Mouse (Mus musculus): Measurements from ENCODE around the gene Foxi1. TPM values are rescaled to one million over a fixed set of nuclear protein-coding genes. Genes with fewer than 3 reads are reported as not detected.

Foxi1 gene
- total RNA-seq, 2 experiments from 2014 or later, result 0.14 TPM

- intact Hi-C loops (cut with DNase I), result no loop called here
- Histone ChIP-seq H3K4me3 (no peak overlapping the region), H3K27ac (no peak overlapping the region)
- DNase-seq (ENCODE audit: extremely low spot score in 1 of 2, low spot score in 2 of 2), result no peak
- no peak for TF ChIP-seq CTCF (IDR thresholded peaks at IDR 0.05)
Measured at GRCm38 (mm10) chr11:34194158-34194941, 13.5 kb downstream of the Foxi1 start.

- intact Hi-C loops (cut with DNase I), result no loop called here
- TF ChIP-seq CTCF (IDR thresholded peaks at IDR 0.05), result no peak
- no peak overlapping the region for H3K27ac ChIP-seq
- DNase-seq (ENCODE audit: extremely low spot score in 1 of 2, low spot score in 2 of 2), result no peak
- no peak overlapping the region for H3K4me3 ChIP-seq
Measured at GRCm38 (mm10) chr11:34193658-34194057, 14.2 kb downstream of the Foxi1 start.

- intact Hi-C loops (cut with DNase I), result no loop called here
- DNase-seq (ENCODE audit: extremely low spot score in 1 of 2, low spot score in 2 of 2), result no peak
- no peak overlapping the region for H3K27ac ChIP-seq
- no peak overlapping the region for H3K4me3 ChIP-seq
- TF ChIP-seq CTCF (IDR thresholded peaks at IDR 0.05), result no peak
Measured at GRCm38 (mm10) chr11:34184266-34184665, 23.6 kb downstream of the Foxi1 start.

- intact Hi-C loops (cut with DNase I), result no loop called here
- no peak for TF ChIP-seq CTCF (IDR thresholded peaks at IDR 0.05)
- no peak overlapping the region for H3K27ac ChIP-seq
- DNase-seq (ENCODE audit: extremely low spot score in 1 of 2, low spot score in 2 of 2), result peak in 1 of 2 experiments; percentile 35
- H3K4me3 ChIP-seq, result no peak overlapping the region
Measured at GRCm38 (mm10) chr11:34181214-34182117, 26.4 kb downstream of the Foxi1 start.

- DNase-seq (ENCODE audit: extremely low spot score in 1 of 2, low spot score in 2 of 2), result no peak
- intact Hi-C loops (cut with DNase I), result no loop called here
- no peak for TF ChIP-seq CTCF (IDR thresholded peaks at IDR 0.05)
- H3K27ac ChIP-seq, result no peak overlapping the region
- H3K4me3 ChIP-seq, result no peak overlapping the region
Measured at GRCm38 (mm10) chr11:34178752-34179151, 29.1 kb downstream of the Foxi1 start.

- no peak for TF ChIP-seq CTCF (IDR thresholded peaks at IDR 0.05)
- intact Hi-C loops (cut with DNase I), result no loop called here
- peak in 1 of 2 experiments; percentile 15 for DNase-seq (ENCODE audit: extremely low spot score in 1 of 2, low spot score in 2 of 2)
Measured at GRCm38 (mm10) chr11:34176371-34176770, 31.5 kb downstream of the Foxi1 start.

GRCm38 (mm10) chr11:34171221-34171620, 36.7 kb downstream of the Foxi1 start:
- Histone ChIP-seq H3K4me3 (no peak overlapping the region), H3K27ac (no peak overlapping the region)
- intact Hi-C loops (cut with DNase I), result no loop called here
- no peak for DNase-seq (ENCODE audit: extremely low spot score in 1 of 2, low spot score in 2 of 2)
- no peak for TF ChIP-seq CTCF (IDR thresholded peaks at IDR 0.05)

More at GRCm38 (mm10) chr11:34176371-34176770, 31.5 kb downstream of the Foxi1 start:
- Histone ChIP-seq H3K27ac (no peak overlapping the region), H3K4me3 (no peak overlapping the region)

- no peak for DNase-seq (ENCODE audit: extremely low spot score in 1 of 2, low spot score in 2 of 2)
- no peak for TF ChIP-seq CTCF (IDR thresholded peaks at IDR 0.05)
- Histone ChIP-seq H3K27ac (no peak overlapping the region), H3K4me3 (no peak overlapping the region)
- intact Hi-C loops (cut with DNase I), result no loop called here
Measured at GRCm38 (mm10) chr11:34169464-34169894, 38.4 kb downstream of the Foxi1 start.

GRCm38 (mm10) chr11:34166392-34166791, 41.5 kb downstream of the Foxi1 start:
- DNase-seq (ENCODE audit: extremely low spot score in 1 of 2, low spot score in 2 of 2), result no peak
- Histone ChIP-seq H3K27ac (no peak overlapping the region), H3K4me3 (no peak overlapping the region)
- no peak for TF ChIP-seq CTCF (IDR thresholded peaks at IDR 0.05)
- intact Hi-C loops (cut with DNase I), result no loop called here

- no peak for TF ChIP-seq CTCF (IDR thresholded peaks at IDR 0.05)
- DNase-seq (ENCODE audit: extremely low spot score in 1 of 2, low spot score in 2 of 2), result no peak
- H3K27ac ChIP-seq, result no peak overlapping the region
- intact Hi-C loops (cut with DNase I), result no loop called here
- H3K4me3 ChIP-seq, result no peak overlapping the region
Measured at GRCm38 (mm10) chr11:34165278-34165677, 42.6 kb downstream of the Foxi1 start.

- no peak for DNase-seq (ENCODE audit: extremely low spot score in 1 of 2, low spot score in 2 of 2)
- no peak for TF ChIP-seq CTCF (IDR thresholded peaks at IDR 0.05)
- no peak overlapping the region for H3K27ac ChIP-seq
- no peak overlapping the region for H3K4me3 ChIP-seq
- intact Hi-C loops (cut with DNase I), result no loop called here
Measured at GRCm38 (mm10) chr11:34158916-34159315, 49.0 kb downstream of the Foxi1 start.

GRCm38 (mm10) chr11:34155235-34155634, 52.7 kb downstream of the Foxi1 start:
- Histone ChIP-seq H3K27ac (no peak overlapping the region), H3K4me3 (no peak overlapping the region)
- DNase-seq (ENCODE audit: extremely low spot score in 1 of 2, low spot score in 2 of 2), result no peak
- intact Hi-C loops (cut with DNase I), result no loop called here
- no peak for TF ChIP-seq CTCF (IDR thresholded peaks at IDR 0.05)

Other genes with a start within 250 kb of the Foxi1 start
- gene Kcnmb1, start 245.1 kb downstream of the Foxi1 start, total RNA-seq (2021), result under 1 TPM; 0.07 to 0.25 TPM
- gene Kcnip1, start 214.9 kb downstream of the Foxi1 start, total RNA-seq (2021), result 10 to 100 TPM; 28.1 TPM
- 1 to 10 TPM; 3.5 to 3.8 TPM for gene Lcp2, start 161.2 kb downstream of the Foxi1 start, total RNA-seq (2021)
- not detected for gene 4930469K13Rik, start 109.5 kb downstream of the Foxi1 start, total RNA-seq (2021)
- gene Fam196b, start 106.7 kb upstream of the Foxi1 start, total RNA-seq (2021), result 1 to 10 TPM; 1.2 to 1.7 TPM

Data from left cerebral cortex, adult 2 months (tissue).